Mouse (Mus musculus): ENCODE measurements at regions not wholly inside any gene's neighbourhood (a gene's known extent, or its start where the extent isn't known, plus 50 kb on each side); places are given as distances from the start of the nearest gene placed in this dataset.
A peak's percentile ranks its signal among the peaks of the same experiment; 100 is the strongest.

DNA sequence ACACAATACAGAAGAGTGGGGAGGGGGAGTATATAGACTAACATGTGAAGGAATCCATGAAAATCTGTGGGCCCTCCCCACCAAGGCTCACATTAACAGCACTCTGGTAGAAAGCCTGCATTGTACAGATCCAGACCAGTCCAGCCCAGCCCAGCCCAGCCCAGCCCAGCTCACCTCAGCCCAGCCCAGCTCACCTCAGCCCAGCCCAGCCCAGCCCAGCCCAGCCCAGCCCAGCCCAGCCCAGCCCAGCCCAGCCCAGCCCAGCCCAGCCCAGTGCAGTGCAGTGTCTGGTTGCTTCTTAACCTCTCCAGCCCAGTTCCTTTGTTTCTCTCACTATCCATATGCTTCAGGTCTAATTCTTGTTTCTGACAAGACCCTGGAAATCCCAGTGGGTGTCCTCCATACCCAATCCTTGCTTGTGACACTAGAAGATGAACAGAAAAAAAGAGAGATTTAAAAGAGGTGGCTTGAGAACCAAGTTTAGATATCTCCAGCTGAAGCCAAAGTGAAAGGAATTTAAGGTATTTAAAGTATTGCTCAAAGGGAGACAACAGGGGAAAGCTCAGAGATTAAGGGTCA, 366.5 kb downstream of the Adam3 start:
- Histone ChIP-seq H3K4me1 (ENCODE audit: control insufficient read depth, insufficient read depth, low read length) (no peaks in the 10 kb centered on the region), H3K4me3 (replicated peaks; ENCODE audit: extremely low read depth, low read depth, low read length) (no peak overlapping the region)
- TF ChIP-seq POLR2A (IDR thresholded peaks at IDR 0.05; ENCODE audit: borderline replicate concordance, extremely low read depth, low read depth, low read length) (no peak), CTCF (IDR thresholded peaks at IDR 0.05; ENCODE audit: insufficient read depth, low read length) (no peak)
- no peak for DNase-seq

DNA sequence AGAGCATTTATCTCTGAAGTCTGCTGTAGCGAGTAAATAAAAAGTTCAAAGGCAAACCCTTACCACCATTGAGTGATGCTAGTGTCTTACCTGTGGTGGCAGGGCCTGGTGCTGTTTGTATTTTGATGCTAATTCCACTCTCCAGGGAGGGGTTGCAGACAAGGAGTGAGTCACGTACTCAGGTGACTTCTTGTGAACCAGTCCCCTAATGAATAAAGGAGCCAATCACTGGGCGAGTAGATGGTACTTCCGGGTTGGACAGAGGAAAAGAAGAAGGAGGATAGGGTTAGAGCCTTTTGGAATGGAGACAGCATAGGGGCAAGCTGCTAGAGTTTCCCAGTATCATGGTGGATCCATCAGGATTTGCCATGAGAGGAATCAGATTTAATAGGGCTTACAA, 370.5 kb downstream of the Adam3 start:
- no peak overlapping the region for H3K4me3 ChIP-seq (replicated peaks; ENCODE audit: extremely low read depth, low read depth, low read length)
- WGBS = 90% methylated on average over 4 of the region's 4 CpGs
- no peak for TF ChIP-seq CTCF (IDR thresholded peaks at IDR 0.05; ENCODE audit: insufficient read depth, low read length)

DNA sequence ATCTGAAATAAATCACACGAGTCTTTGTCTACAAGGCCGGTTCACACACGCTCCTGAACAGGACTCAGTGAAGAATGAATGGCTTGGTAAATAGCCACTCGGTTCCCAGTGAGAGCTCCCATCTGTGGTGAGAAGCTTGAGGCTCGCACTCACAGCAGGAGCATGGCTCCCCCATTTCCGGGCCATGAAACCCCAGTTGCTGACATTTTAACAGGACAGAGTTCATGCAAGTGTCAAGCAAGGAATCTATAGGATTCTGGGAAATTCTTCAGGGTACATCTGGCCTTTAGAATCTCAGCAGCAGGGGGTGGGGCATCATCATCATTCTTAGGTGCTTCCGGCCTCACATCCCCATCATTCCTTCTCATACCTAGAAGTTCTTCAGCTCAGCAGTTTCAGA, 371.8 kb downstream of the Adam3 start:
- H3K4me3 ChIP-seq (replicated peaks; ENCODE audit: extremely low read depth, low read depth, low read length) = no peak overlapping the region
- H3K4me1 ChIP-seq (ENCODE audit: control insufficient read depth, insufficient read depth, low read length) = peaks cover 4% of the 10 kb centered on the region
- 81% methylated on average over 7 of the region's 7 CpGs for WGBS
- TF ChIP-seq POLR2A (IDR thresholded peaks at IDR 0.05; ENCODE audit: borderline replicate concordance, extremely low read depth, low read depth, low read length) = no peak
- TF ChIP-seq CTCF (IDR thresholded peaks at IDR 0.05; ENCODE audit: insufficient read depth, low read length) = no peak
- no peak for DNase-seq

More for the DNA sequence above, 370.5 kb downstream of the Adam3 start:
- DNase-seq = no peak
- H3K4me1 ChIP-seq (ENCODE audit: control insufficient read depth, insufficient read depth, low read length) = peaks cover 4% of the 10 kb centered on the region

DNA sequence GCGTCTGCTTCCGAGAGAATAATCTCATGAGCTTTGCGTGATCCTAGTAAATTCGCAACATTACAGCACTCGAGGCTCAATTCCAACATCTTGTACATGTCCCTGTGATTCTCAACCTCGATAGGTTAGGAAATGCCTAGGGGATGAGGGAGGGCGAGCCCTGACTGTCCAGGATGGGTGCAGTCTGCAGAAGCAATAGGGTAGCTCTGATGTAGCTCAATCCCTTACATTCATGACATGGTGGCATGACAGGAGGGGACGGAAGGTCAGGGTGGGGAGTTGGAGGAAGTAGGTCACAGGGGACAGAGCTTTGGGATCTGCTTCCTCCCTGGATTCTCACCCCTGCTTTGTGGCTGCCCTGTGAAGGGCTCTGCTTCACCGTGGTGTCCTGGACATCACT, 373.3 kb downstream of the Adam3 start:
- Histone ChIP-seq H3K4me3 (replicated peaks; ENCODE audit: extremely low read depth, low read depth, low read length) (peak overlapping the region; percentile 36), H3K4me1 (ENCODE audit: control insufficient read depth, insufficient read depth, low read length) (peaks cover 4% of the 10 kb centered on the region)
- TF ChIP-seq CTCF (IDR thresholded peaks at IDR 0.05; ENCODE audit: insufficient read depth, low read length) (no peak), POLR2A (IDR thresholded peaks at IDR 0.05; ENCODE audit: borderline replicate concordance, extremely low read depth, low read depth, low read length) (no peak)
- no peak for DNase-seq
- WGBS = 32% methylated on average over 9 of the region's 9 CpGs

DNA sequence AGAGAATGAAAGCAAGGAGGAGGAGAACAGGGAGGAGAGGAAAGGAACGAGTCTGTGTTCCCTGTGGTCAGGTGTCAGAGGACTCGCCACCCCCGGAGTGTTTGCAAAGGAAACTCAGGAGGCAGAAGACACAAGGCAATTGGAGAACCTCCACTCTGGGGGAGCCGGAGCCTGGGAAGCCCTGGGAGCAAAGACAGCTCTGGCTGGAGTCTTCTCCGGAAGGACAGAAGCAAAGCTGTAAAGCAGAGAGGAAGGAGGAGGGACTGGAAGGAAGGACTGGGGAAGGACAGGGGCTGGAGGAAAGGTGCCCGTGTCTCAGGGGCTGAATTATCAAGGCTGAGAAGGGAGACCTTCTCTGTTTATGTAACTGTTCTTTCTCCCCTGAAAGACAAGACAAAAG, 373.9 kb downstream of the Adam3 start:
- peak overlapping the region; percentile 13 for H3K4me3 ChIP-seq (replicated peaks; ENCODE audit: extremely low read depth, low read depth, low read length)
- 10% methylated on average over 6 of the region's 6 CpGs for WGBS
- no peak for TF ChIP-seq POLR2A (IDR thresholded peaks at IDR 0.05; ENCODE audit: borderline replicate concordance, extremely low read depth, low read depth, low read length)
- no peak for TF ChIP-seq CTCF (IDR thresholded peaks at IDR 0.05; ENCODE audit: insufficient read depth, low read length)
- H3K4me1 ChIP-seq (ENCODE audit: control insufficient read depth, insufficient read depth, low read length) = peaks cover 4% of the 10 kb centered on the region
- DNase-seq = no peak

DNA sequence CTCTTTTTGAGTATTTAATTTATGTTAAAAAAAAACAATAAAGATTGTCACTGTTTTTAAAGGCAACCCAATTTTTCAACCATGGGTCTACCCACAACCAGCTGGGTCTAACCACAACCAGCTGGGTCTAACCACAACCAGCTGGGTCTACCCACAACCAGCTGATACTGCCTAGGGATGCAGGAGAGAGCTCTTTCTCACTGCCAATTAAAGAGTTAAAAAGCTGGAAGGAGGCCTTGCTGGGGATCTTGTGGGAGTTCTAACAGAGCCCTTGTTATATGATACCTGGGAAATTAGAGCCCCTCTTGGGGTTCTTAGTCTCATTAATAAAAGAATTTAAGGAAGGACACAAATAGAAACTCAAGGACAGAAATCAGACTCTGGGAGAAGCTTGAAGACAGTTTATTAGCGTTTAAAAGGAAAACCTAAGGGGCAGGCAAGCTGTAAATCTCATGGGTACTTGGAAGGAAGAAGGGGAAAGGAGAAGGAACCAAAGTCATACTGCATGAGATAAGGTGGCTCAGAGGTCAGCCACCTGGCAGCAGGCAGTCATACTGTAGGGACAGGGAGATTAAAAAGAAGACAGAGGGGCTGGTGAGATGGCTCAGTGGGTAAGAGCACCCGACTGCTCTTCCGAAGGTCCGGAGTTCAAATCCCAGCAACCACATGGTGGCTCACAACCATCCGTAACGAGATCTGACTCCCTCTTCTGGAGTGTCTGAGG, 379.1 kb downstream of the Adam3 start:
- Histone ChIP-seq H3K4me1 (ENCODE audit: control insufficient read depth, insufficient read depth, low read length) (no peaks in the 10 kb centered on the region), H3K4me3 (replicated peaks; ENCODE audit: extremely low read depth, low read depth, low read length) (no peak overlapping the region)
- no peak for TF ChIP-seq CTCF (IDR thresholded peaks at IDR 0.05; ENCODE audit: insufficient read depth, low read length)
- no peak for TF ChIP-seq POLR2A (IDR thresholded peaks at IDR 0.05; ENCODE audit: borderline replicate concordance, extremely low read depth, low read depth, low read length)
- no peak for DNase-seq
- 67% methylated on average over 6 of the region's 6 CpGs for WGBS

DNA sequence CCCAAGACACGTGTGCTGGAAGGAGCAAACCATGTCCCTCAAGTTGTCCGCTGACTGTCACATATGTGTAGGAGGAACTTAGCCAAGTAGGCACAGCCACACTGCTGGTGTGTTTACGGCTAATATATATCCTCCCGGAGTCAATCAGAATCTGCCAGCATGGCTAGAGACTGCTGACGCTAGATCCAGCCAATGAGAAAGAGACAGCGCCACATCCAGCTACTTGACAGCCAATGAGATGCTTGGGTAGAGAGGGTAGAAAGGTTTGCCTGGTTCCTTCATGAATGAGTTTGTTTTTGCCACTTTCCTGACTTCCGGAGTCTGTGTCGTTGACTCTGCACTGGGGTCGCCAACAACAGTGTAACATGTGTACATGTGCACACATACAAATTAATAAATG, 387.0 kb downstream of the Adam3 start:
- no peak overlapping the region for H3K4me3 ChIP-seq (replicated peaks; ENCODE audit: extremely low read depth, low read depth, low read length)
- H3K4me1 ChIP-seq (ENCODE audit: control insufficient read depth, insufficient read depth, low read length) = no peaks in the 10 kb centered on the region
- 83% methylated on average over 9 of the region's 9 CpGs for WGBS
- no peak for DNase-seq
- no peak for TF ChIP-seq POLR2A (IDR thresholded peaks at IDR 0.05; ENCODE audit: borderline replicate concordance, extremely low read depth, low read depth, low read length)
- TF ChIP-seq CTCF (IDR thresholded peaks at IDR 0.05; ENCODE audit: insufficient read depth, low read length) = no peak

DNA sequence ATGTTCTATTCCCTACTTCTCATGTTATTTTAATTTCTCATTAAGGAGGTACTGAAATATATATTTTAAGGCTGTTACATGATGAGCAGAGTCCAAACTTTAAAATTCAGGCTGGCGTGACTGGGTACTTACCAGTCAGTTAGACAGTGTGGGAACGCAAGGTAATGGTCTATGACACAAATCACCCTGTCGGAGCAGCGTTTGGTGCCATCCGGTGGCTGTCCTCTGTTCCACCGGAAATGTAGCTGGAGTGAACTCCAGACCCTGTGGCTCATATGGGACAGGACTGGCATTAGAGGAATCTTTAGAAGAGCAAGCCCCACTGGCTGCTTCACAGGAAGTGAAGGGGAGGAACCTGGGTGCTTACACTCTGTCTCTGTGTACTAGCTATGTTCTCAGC, 388.0 kb downstream of the Adam3 start:
- Histone ChIP-seq H3K4me3 (replicated peaks; ENCODE audit: extremely low read depth, low read depth, low read length) (no peak overlapping the region), H3K4me1 (ENCODE audit: control insufficient read depth, insufficient read depth, low read length) (no peaks in the 10 kb centered on the region)
- TF ChIP-seq POLR2A (IDR thresholded peaks at IDR 0.05; ENCODE audit: borderline replicate concordance, extremely low read depth, low read depth, low read length) = no peak
- TF ChIP-seq CTCF (IDR thresholded peaks at IDR 0.05; ENCODE audit: insufficient read depth, low read length) = peak; percentile 41; the same call in 1 of the 2 replicates
- DNase-seq = no peak
- 35% methylated on average over 6 of the region's 6 CpGs for WGBS

DNA sequence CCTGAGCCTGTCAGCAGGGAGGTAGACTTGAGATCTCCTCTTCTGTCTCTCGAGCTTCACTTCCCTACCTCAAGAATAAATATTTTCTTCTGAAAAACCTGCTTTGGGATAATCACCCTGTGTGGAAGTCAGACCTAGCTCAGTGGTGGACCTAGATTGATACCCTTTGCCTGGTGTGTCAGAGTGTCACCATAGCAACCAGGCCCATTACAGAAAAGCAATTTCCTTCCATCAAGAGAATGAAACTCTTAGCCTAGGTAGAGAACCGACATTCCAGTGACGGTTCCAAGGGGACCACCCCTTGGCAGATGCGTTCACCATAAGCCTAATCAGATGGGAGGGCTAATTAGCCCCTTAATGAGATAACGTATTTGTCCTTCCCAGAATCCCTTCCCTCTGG, 389.9 kb downstream of the Adam3 start:
- H3K4me3 ChIP-seq (replicated peaks; ENCODE audit: extremely low read depth, low read depth, low read length) = no peak overlapping the region
- 56% methylated on average over 5 of the region's 5 CpGs for WGBS
- TF ChIP-seq POLR2A (IDR thresholded peaks at IDR 0.05; ENCODE audit: borderline replicate concordance, extremely low read depth, low read depth, low read length) (no peak), CTCF (IDR thresholded peaks at IDR 0.05; ENCODE audit: insufficient read depth, low read length) (no peak)
- H3K4me1 ChIP-seq (ENCODE audit: control insufficient read depth, insufficient read depth, low read length) = no peaks in the 10 kb centered on the region
- DNase-seq = no peak

DNA sequence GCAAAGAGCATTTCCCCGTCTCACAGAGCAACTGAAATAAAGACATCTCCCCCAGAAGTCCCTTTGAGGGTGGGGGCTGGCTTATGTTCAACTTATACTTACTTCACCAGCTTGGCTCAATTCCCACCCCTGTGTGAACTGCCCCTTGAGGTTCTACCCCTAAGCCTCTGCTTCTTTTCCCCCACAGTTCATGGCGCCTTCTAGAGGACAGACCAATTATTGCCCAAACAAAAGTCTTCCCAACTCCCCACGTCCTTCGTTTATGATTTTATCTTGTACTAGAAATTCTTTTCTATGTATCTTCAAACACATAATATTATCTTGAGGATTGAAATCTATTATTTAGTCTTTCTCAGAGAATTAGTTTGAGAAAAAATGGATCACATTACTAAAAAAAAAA, 391.9 kb downstream of the Adam3 start:
- H3K4me3 ChIP-seq (replicated peaks; ENCODE audit: extremely low read depth, low read depth, low read length) = no peak overlapping the region
- 69% methylated on average over 4 of the region's 4 CpGs for WGBS
- no peak for DNase-seq
- TF ChIP-seq CTCF (IDR thresholded peaks at IDR 0.05; ENCODE audit: insufficient read depth, low read length) = no peak
- no peak for TF ChIP-seq POLR2A (IDR thresholded peaks at IDR 0.05; ENCODE audit: borderline replicate concordance, extremely low read depth, low read depth, low read length)
- H3K4me1 ChIP-seq (ENCODE audit: control insufficient read depth, insufficient read depth, low read length) = no peaks in the 10 kb centered on the region
